In the genomic region with DNA sequence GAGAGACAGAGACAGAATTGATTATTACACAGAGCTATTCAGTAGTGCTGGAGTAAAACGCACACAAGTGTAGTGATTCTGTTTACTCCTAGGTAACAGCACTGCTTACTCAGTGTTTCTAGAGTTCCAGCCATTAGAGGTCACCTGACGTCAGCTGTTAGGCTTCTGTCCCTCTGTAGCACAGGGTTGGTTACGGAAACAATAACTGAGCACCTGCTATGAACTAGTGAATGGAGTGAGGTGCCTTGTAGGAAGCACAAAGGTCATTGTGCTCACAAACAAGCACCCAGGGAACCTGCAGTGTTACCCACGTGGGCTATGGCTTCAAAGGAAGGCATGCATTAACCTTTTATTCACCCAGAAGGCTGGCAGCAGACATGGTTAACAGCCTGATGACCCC, we compare ENCODE assay signal across 22 mouse cellular contexts.
"Had no signal": no experiment of that assay in that cellular context is flagged by ENCODE, and none has a peak within 500 bp of the region (broad histone marks: within the 10 kb centered on the region; RNA-seq: fewer than 3 reads in every experiment).

No protein-coding gene starts in this region.

- H3K9ac ChIP-seq: liver, embryonic 14.5 days; lung, embryonic 15.5 days; midbrain, embryonic 13.5 days; neural tube, embryonic 13.5 days; stomach, embryonic 15.5 days had no signal

- ATAC-seq: midbrain, embryonic 13.5 days; midbrain, embryonic 16.5 days had no signal

- H3K4me1 ChIP-seq: lung, embryonic 15.5 days; megakaryocyte, embryonic 14.5 days; midbrain, embryonic 10.5 days; midbrain, embryonic 13.5 days; neural tube, embryonic 13.5 days; stomach, embryonic 15.5 days had no signal

- H3K27me3 ChIP-seq: lung, embryonic 15.5 days; midbrain, embryonic 13.5 days; neural tube, embryonic 13.5 days; stomach, embryonic 15.5 days had no signal

- H3K27ac ChIP-seq: kidney, postnatal 0 days; left cerebral cortex, adult 2 months; liver, embryonic 14.5 days; lung, embryonic 15.5 days; midbrain, embryonic 10.5 days; midbrain, embryonic 13.5 days; neural tube, embryonic 13.5 days; stomach, embryonic 15.5 days had no signal

- H3K36me3 ChIP-seq: lung, embryonic 15.5 days; midbrain, embryonic 10.5 days; midbrain, embryonic 13.5 days; neural tube, embryonic 13.5 days; stomach, embryonic 15.5 days had no signal

- DNase-seq: kidney, adult 2 months; kidney, postnatal 25 days; layer of hippocampus, postnatal 36 days; lung, adult 18-20 months; lung, postnatal 10 days; lung, postnatal 36 days; retina, postnatal 1 day; right cerebral cortex, postnatal 25 days; spleen, adult 18-20 months; thymus, adult 2 months; thymus, postnatal 25 days had no signal

- H3K4me2 ChIP-seq: lung, embryonic 15.5 days; midbrain, embryonic 13.5 days; neural tube, embryonic 13.5 days; stomach, embryonic 15.5 days had no signal

- H3K4me3 ChIP-seq: left cerebral cortex, adult 2 months; lung, embryonic 15.5 days; megakaryocyte, embryonic 14.5 days; midbrain, embryonic 10.5 days; midbrain, embryonic 13.5 days; myocyte; neural tube, embryonic 13.5 days; stomach, embryonic 15.5 days had no signal

- H3K9me3 ChIP-seq: lung, embryonic 15.5 days; midbrain, embryonic 10.5 days; midbrain, embryonic 13.5 days; neural tube, embryonic 13.5 days; stomach, embryonic 15.5 days had no signal
